Mouse (Mus musculus) heart, embryonic 14.5 days (tissue): ENCODE data around the gene Cxcr6. TPM values are rescaled to one million over a fixed set of nuclear protein-coding genes. Genes with fewer than 3 reads are reported as not detected.

Experiments
- ATAC-seq: fragments of 200-750 bp; cut with Nextera tagmentation; 2 replicates; pipeline ENCODE4 v1.8.0; 2017; ENCODE audit warnings: low read depth, moderate TSS enrichment; ENCODE audit not compliant: insufficient number of reproducible peaks, insufficient read depth, low FRiP score
- H3K27ac ChIP-seq, 2 experiments: fragments of 200-500 bp in 1 of 2; fragments of 300-500 bp in 1 of 2; sonication (generic) in 1 of 2; replicated peaks in 1 of 2; 2 replicates each; pipeline ENCODE4 v1.5.1; 2012 to 2014; ENCODE audit warnings: low read depth in 2 of 2, low read length in 2 of 2, control low read depth in 1 of 2, mild to moderate bottlenecking in 1 of 2, mixed read lengths in 1 of 2; ENCODE audit not compliant: control insufficient read depth in 1 of 2, insufficient read depth in 1 of 2
- H3K27me3 ChIP-seq: fragments of 300-500 bp; sonication (generic); 2 replicates; pipeline ENCODE4 v1.6.1; 2014; ENCODE audit warnings: mild to moderate bottlenecking, low read length, control low read depth; ENCODE audit not compliant: control insufficient read depth, insufficient read depth
- H3K36me3 ChIP-seq: fragments of 300-500 bp; sonication (generic); 2 replicates; pipeline ENCODE4 v1.6.1; 2014; ENCODE audit warnings: mild to moderate bottlenecking, control low read depth, low read length, mixed read lengths; ENCODE audit not compliant: control insufficient read depth, insufficient read depth
- H3K4me1 ChIP-seq, 2 experiments: fragments of 200-500 bp in 1 of 2; fragments of 300-500 bp in 1 of 2; sonication (generic) in 1 of 2; 2 replicates each; pipeline ENCODE4 v1.6.1; 2012 to 2014; ENCODE audit warnings: low read length in 2 of 2, control low read depth in 1 of 2, mixed read lengths in 1 of 2; ENCODE audit not compliant: control insufficient read depth in 2 of 2, insufficient read depth in 2 of 2
- H3K4me2 ChIP-seq: fragments of 300-500 bp; sonication (generic); 2 replicates; pipeline ENCODE4 v1.6.1; 2014; ENCODE audit warnings: mild to moderate bottlenecking, low read length
- H3K4me3 ChIP-seq, 2 experiments: fragments of 200-500 bp in 1 of 2; fragments of 300-500 bp in 1 of 2; sonication (generic) in 1 of 2; 2 replicates each; pipeline ENCODE4 v1.5.1; 2012 to 2014; ENCODE audit warnings: low read length in 2 of 2, mild to moderate bottlenecking in 2 of 2, control low read depth in 1 of 2, low read depth in 1 of 2, moderate library complexity in 1 of 2; ENCODE audit not compliant: control insufficient read depth in 1 of 2, insufficient read depth in 1 of 2
- H3K9ac ChIP-seq: fragments of 300-500 bp; sonication (generic); 2 replicates; pipeline ENCODE4 v1.6.1; 2014; ENCODE audit warnings: mild to moderate bottlenecking, low read length
- H3K9me3 ChIP-seq: fragments of 300-500 bp; sonication (generic); 2 replicates; pipeline ENCODE4 v1.6.1; 2016; ENCODE audit warnings: low read length, control low read depth; ENCODE audit not compliant: control insufficient read depth
- WGBS: fragments of 180-500 bp; shearing (Covaris S2); extraction: QIAGEN DNeasy Blood & Tissue Kit; methylation state at CpG from one replicate; pipeline ENCODE4 v1.1.7; 2014; 5-methylcytosine and 5-hydroxymethylcytosine counted together
- polyA plus RNA-seq: library from polyadenylated mRNA; unstranded; fragments of >200 nt; fragmentation: Nextera tagmentation; extraction: Ambion mirVana; gene quantifications from 2 replicates; pipeline ENCODE4 v1.2.1, GENCODE M21; 2014

Gene Cxcr6
- polyA plus RNA-seq, 1 experiment from 2014 or later, result 0.14 TPM

- Histone ChIP-seq H3K9me3 (no peaks in the 10 kb centered on the region), H3K36me3 (peaks cover 78% of the 10 kb centered on the region), H3K27me3 (no peaks in the 10 kb centered on the region), H3K4me2 (no peak overlapping the region), H3K4me1 (no peaks in the 10 kb centered on the region), H3K9ac (no peak overlapping the region), H3K27ac (no peak overlapping the region), H3K4me3 (no peak overlapping the region)
- ATAC-seq, result no peak
Measured at GRCm38 (mm10) chr9:123802896-123803295, 3.4 kb upstream of the Cxcr6 start.

GRCm38 (mm10) chr9:123805241-123805640 lies 1.0 kb upstream of the Cxcr6 start:
- Histone ChIP-seq H3K4me1 (no peaks in the 10 kb centered on the region; a peak in 1 of 4 replicates), H3K4me3 (no peak overlapping the region), H3K36me3 (peaks cover 71% of the 10 kb centered on the region), H3K9me3 (no peaks in the 10 kb centered on the region), H3K27ac (no peak overlapping the region), H3K27me3 (no peaks in the 10 kb centered on the region), H3K9ac (no peak overlapping the region), H3K4me2 (no peak overlapping the region)
- 88% methylated on average over 2 of the region's 2 CpGs for WGBS
- ATAC-seq, result no peak

DNA sequence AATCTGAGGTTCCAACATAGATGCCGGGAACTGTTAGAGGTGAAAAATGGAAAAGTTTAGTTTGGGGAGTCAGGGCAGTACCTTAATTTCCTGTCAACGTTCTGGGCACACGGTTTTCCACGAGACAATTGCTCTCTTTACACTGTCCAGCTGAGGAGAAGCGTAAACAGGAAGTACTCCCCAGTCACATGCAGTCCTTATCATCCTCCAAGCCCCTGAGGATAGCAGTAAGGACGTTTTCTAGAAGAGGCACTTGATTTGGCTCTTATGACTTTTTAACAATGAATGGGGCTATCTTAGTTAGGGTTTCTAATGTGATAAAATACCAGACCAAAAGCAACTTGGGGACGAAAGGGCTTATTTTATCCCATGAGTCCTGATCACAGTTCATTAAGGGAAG lies 2.3 kb downstream of the Cxcr6 start:
- ATAC-seq, result no peak
- Histone ChIP-seq H3K9me3 (no peaks in the 10 kb centered on the region), H3K36me3 (peaks cover 75% of the 10 kb centered on the region), H3K4me3 (no peak overlapping the region), H3K27ac (no peak overlapping the region), H3K4me2 (no peak overlapping the region), H3K4me1 (no peaks in the 10 kb centered on the region; a peak in 1 of 4 replicates), H3K27me3 (no peaks in the 10 kb centered on the region), H3K9ac (no peak overlapping the region)
- 36% methylated on average over 7 of the region's 7 CpGs for WGBS

- Histone ChIP-seq H3K4me1 (peaks cover 2 to 4% of the 10 kb centered on the region in 2 experiments; a peak in 1 of 4 replicates), H3K4me2 (no peak overlapping the region), H3K27ac (no peak overlapping the region), H3K9ac (no peak overlapping the region), H3K36me3 (peaks cover 84% of the 10 kb centered on the region), H3K9me3 (no peaks in the 10 kb centered on the region), H3K27me3 (no peaks in the 10 kb centered on the region), H3K4me3 (no peak overlapping the region)
- no peak for ATAC-seq
- 83% methylated on average over 3 of the region's 3 CpGs for WGBS
Measured at GRCm38 (mm10) chr9:123811831-123812230, 5.6 kb downstream of the Cxcr6 start.

GRCm38 (mm10) chr9:123814326-123814725 lies 8.1 kb downstream of the Cxcr6 start:
- Histone ChIP-seq H3K4me1 (0 out of 4 replicates have a peak, but pooled peaks cover 2 to 4% of the 10 kb centered on the region in 2 experiments), H3K36me3 (peaks cover 100% of the 10 kb centered on the region)
- WGBS, result 60% methylated on average over 2 of the region's 2 CpGs

GRCm38 (mm10) chr9:123814821-123815220 lies 8.5 kb downstream of the Cxcr6 start:
- no peak for ATAC-seq
- Histone ChIP-seq H3K4me2 (no peak overlapping the region), H3K4me3 (no peak overlapping the region), H3K27ac (no peak overlapping the region), H3K4me1 (0 out of 4 replicates have a peak, but pooled peaks cover 2 to 4% of the 10 kb centered on the region in 2 experiments), H3K9ac (no peak overlapping the region), H3K27me3 (no peaks in the 10 kb centered on the region), H3K36me3 (peaks cover 100% of the 10 kb centered on the region), H3K9me3 (no peaks in the 10 kb centered on the region)
- 60% methylated on average over 4 of the region's 4 CpGs for WGBS

More at GRCm38 (mm10) chr9:123814326-123814725, 8.1 kb downstream of the Cxcr6 start:
- H3K9ac ChIP-seq, result no peak overlapping the region
- H3K4me3 ChIP-seq, result no peak overlapping the region
- H3K27ac ChIP-seq, result no peak overlapping the region
- no peaks in the 10 kb centered on the region for H3K27me3 ChIP-seq
- no peak for ATAC-seq
- H3K4me2 ChIP-seq, result no peak overlapping the region
- H3K9me3 ChIP-seq, result no peaks in the 10 kb centered on the region

DNA sequence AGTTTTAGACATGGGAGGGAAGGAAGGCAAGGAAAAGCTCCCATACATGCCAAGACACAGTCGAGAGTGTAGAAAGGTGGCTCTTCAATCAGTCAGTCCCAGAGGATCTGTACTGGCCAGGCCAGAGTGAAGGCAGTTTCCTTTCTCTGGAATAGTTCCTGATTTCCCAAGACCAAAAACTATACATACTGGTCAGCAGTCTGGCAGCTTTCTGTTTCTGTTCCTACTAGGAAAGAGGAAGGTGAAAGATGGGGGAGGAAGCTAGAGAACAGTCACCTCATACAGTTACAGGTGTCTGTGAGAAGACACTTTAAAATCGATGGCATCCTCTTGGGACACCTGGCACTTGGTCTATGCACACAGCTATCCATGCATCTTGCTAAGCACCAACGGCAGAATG lies 9.2 kb downstream of the Cxcr6 start:
- Histone ChIP-seq H3K27ac (no peak overlapping the region), H3K9me3 (no peaks in the 10 kb centered on the region), H3K4me3 (no peak overlapping the region), H3K36me3 (peaks cover 98% of the 10 kb centered on the region), H3K4me2 (no peak overlapping the region), H3K27me3 (no peaks in the 10 kb centered on the region), H3K9ac (no peak overlapping the region), H3K4me1 (0 out of 4 replicates have a peak, but pooled peaks cover 2 to 4% of the 10 kb centered on the region in 2 experiments)
- 75% methylated on average over 3 of the region's 3 CpGs for WGBS
- no peak for ATAC-seq

DNA sequence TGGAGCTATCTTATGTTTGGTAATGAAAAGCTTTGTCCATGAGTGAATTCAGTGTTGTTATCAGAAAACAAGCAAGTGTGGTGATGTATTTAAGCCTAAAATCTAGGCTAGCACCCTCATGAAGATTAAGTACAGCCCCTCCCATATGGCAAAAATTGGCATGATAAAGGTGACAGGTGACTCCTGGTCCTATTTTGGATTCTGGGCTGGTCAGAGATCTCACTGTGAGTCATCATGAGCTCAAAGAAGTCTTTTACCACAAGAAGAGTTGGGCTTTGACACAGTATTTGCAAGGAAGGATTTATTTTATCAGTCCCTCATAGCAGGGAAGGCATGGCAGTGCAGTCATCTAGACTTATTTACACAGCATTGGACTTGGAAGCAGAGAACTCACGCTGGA lies 9.7 kb downstream of the Cxcr6 start:
- peaks cover 98% of the 10 kb centered on the region for H3K36me3 ChIP-seq
- WGBS, result 76% methylated on average over 1 of the region's 1 CpGs
- no peaks in the 10 kb centered on the region for H3K27me3 ChIP-seq

More for the DNA sequence above, 9.7 kb downstream of the Cxcr6 start:
- Histone ChIP-seq H3K4me3 (no peak overlapping the region), H3K9ac (no peak overlapping the region), H3K4me1 (0 out of 4 replicates have a peak, but pooled peaks cover 2 to 4% of the 10 kb centered on the region in 2 experiments), H3K9me3 (no peaks in the 10 kb centered on the region), H3K27ac (no peak overlapping the region), H3K4me2 (no peak overlapping the region)
- no peak for ATAC-seq
